ENCODE assay signal across 11 mouse cellular contexts in genomic region chr19:58762316-58762715, GRCm38 (mm10). TPM values are rescaled to one million over a fixed set of nuclear protein-coding genes. Genes with fewer than 3 reads are reported as not detected.
DNase-seq lines count a peak whose midpoint lies in the region; ATAC-seq and TF ChIP-seq lines count a peak whose summit lies in the region.
"Had no signal": no experiment of that assay in that cellular context is flagged by ENCODE, and none has a peak within 500 bp of the region (broad histone marks: within the 10 kb centered on the region; RNA-seq: fewer than 3 reads in every experiment).

No protein-coding gene starts in this region.

- peak; percentile 63; the same call in 1 of the 2 replicates for ATAC-seq in hindbrain, embryonic 15.5 days (ENCODE audit: low FRiP score, low read depth)
- peak; percentile 55 for ATAC-seq in hindbrain, postnatal 0 days

- no peak overlapping the region for H3K27ac ChIP-seq in hindbrain, embryonic 15.5 days (replicated peaks)
- no peak overlapping the region for H3K27ac ChIP-seq in hindbrain, embryonic 10.5 days
- H3K27ac ChIP-seq in hindbrain, postnatal 0 days: no peak overlapping the region

- peaks cover 4% of the 10 kb centered on the region for H3K4me1 ChIP-seq in hindbrain, embryonic 15.5 days (replicated peaks)
- peaks cover 18% of the 10 kb centered on the region for H3K4me1 ChIP-seq in hindbrain, embryonic 10.5 days (replicated peaks)
- H3K4me1 ChIP-seq in hindbrain, postnatal 0 days (ENCODE audit: insufficient read depth, low read length): no peaks in the 10 kb centered on the region

- no peak overlapping the region for H3K4me2 ChIP-seq in hindbrain, embryonic 15.5 days
- H3K4me2 ChIP-seq in hindbrain, postnatal 0 days (ENCODE audit: low read depth, low read length): no peak overlapping the region

- no peaks in the 10 kb centered on the region for H3K36me3 ChIP-seq in hindbrain, embryonic 15.5 days
- no peaks in the 10 kb centered on the region for H3K36me3 ChIP-seq in hindbrain, embryonic 10.5 days
- no peaks in the 10 kb centered on the region for H3K36me3 ChIP-seq in hindbrain, postnatal 0 days (ENCODE audit: insufficient read depth, low read length)

- no peak for TF ChIP-seq CTCF in hindbrain, postnatal 0 days (IDR thresholded peaks at IDR 0.05; ENCODE audit: low read depth)

- no peak overlapping the region for H3K4me3 ChIP-seq in hindbrain, embryonic 15.5 days
- no peak overlapping the region for H3K4me3 ChIP-seq in hindbrain, embryonic 10.5 days
- H3K4me3 ChIP-seq in hindbrain, postnatal 0 days (ENCODE audit: low read length): no peak overlapping the region

- DNase-seq in hindbrain, embryonic 10.5 days (ENCODE audit: low spot score): no peak
- peak; percentile 60 for DNase-seq in retina, postnatal 1 day
- no peak for DNase-seq in retina, embryonic 14.5 days (ENCODE audit: low spot score)
- no peak for DNase-seq in hindbrain, postnatal 0 days (ENCODE audit: low spot score)
- DNase-seq in cerebellum, adult 18-20 months: no peak
- no peak for DNase-seq in urinary bladder, postnatal 4 days (ENCODE audit: low spot score in 2 of 2)
- DNase-seq in cerebellum, postnatal 4 days (ENCODE audit: low spot score in 2 of 2): no peak

- peaks cover 7% of the 10 kb centered on the region; the same call in 1 of the 2 replicates for H3K27me3 ChIP-seq in hindbrain, embryonic 15.5 days
- peaks cover 27% of the 10 kb centered on the region for H3K27me3 ChIP-seq in hindbrain, embryonic 10.5 days (ENCODE audit: insufficient read depth, poor library complexity, severe bottlenecking)
- no peaks in the 10 kb centered on the region for H3K27me3 ChIP-seq in hindbrain, postnatal 0 days (ENCODE audit: insufficient read depth, low read length)

- no peaks in the 10 kb centered on the region for H3K9me3 ChIP-seq in hindbrain, embryonic 15.5 days
- no peaks in the 10 kb centered on the region for H3K9me3 ChIP-seq in hindbrain, embryonic 10.5 days
- no peaks in the 10 kb centered on the region for H3K9me3 ChIP-seq in hindbrain, postnatal 0 days (ENCODE audit: low read length)

- no peak overlapping the region for H3K9ac ChIP-seq in hindbrain, embryonic 15.5 days
- H3K9ac ChIP-seq in hindbrain, postnatal 0 days (replicated peaks; ENCODE audit: low read length): no peak overlapping the region

- 23% methylated on average over 6 of the region's 6 CpGs for WGBS in hindbrain, embryonic 15.5 days
- WGBS in hindbrain, embryonic 10.5 days: 21% methylated on average over 6 of the region's 6 CpGs
- WGBS in hindbrain, postnatal 0 days: 28% methylated on average over 6 of the region's 6 CpGs

RNA-seq across cellular contexts. Expression of gene Pnliprp2, which starts 2.8 kb away (rescaled TPM):
- polyA plus RNA-seq in hindbrain, embryonic 15.5 days (2015; fragmentation: Nextera tagmentation; extraction: Ambion mirVana): 0.10 TPM in 1 of 2 replicates, not detected in the other
- not detected in 2 replicates for polyA plus RNA-seq in hindbrain, embryonic 10.5 days (2016; fragmentation: Nextera tagmentation; extraction: Ambion mirVana)
- not detected in 2 replicates for total RNA-seq in hindbrain, postnatal 0 days (2014; rRNA removed)
- polyA plus RNA-seq in hindbrain, postnatal 0 days (2015; fragmentation: Nextera tagmentation; extraction: Ambion mirVana): not detected in 2 replicates
- total RNA-seq: gastrocnemius, adult 8-10 months had no signal

RNA-seq across cellular contexts. Expression of gene 1700019N19Rik, which starts 31.9 kb away (rescaled TPM):
- not detected in 2 replicates for polyA plus RNA-seq in hindbrain, embryonic 15.5 days (2015; fragmentation: Nextera tagmentation; extraction: Ambion mirVana)
- polyA plus RNA-seq in hindbrain, embryonic 10.5 days (2016; fragmentation: Nextera tagmentation; extraction: Ambion mirVana): 0.16 TPM in 1 of 2 replicates, not detected in the other
- not detected in 2 replicates for total RNA-seq in hindbrain, postnatal 0 days (2014; rRNA removed)
- polyA plus RNA-seq in hindbrain, postnatal 0 days (2015; fragmentation: Nextera tagmentation; extraction: Ambion mirVana): not detected in 2 replicates
- total RNA-seq: gastrocnemius, adult 8-10 months had no signal
- polyA plus RNA-seq: heart, embryonic 16.5 days; large intestine, adult 2 months had no signal

RNA-seq across cellular contexts. Expression of gene Pnliprp1, which starts 33.6 kb away (rescaled TPM):
- 2.5 and 5.2 TPM in 2 replicates for polyA plus RNA-seq in hindbrain, embryonic 15.5 days (2015; fragmentation: Nextera tagmentation; extraction: Ambion mirVana)
- polyA plus RNA-seq in hindbrain, embryonic 10.5 days (2016; fragmentation: Nextera tagmentation; extraction: Ambion mirVana): not detected in 2 replicates
- total RNA-seq in hindbrain, postnatal 0 days (2014; rRNA removed): not detected in 2 replicates
- not detected in 2 replicates for polyA plus RNA-seq in hindbrain, postnatal 0 days (2015; fragmentation: Nextera tagmentation; extraction: Ambion mirVana)
- total RNA-seq: gastrocnemius, adult 8-10 months had no signal
